Mouse (Mus musculus) testis, adult 2 months (tissue): ENCODE results near the gene Dner.

Experiments used
- CTCF ChIP-seq: fragments of 200-500 bp; IDR thresholded peaks from 2 replicates; pipeline ENCODE4 v1.5.1; 2012; ENCODE audit warnings: low read depth, mild to moderate bottlenecking, inconsistent platforms, low read length, moderate library complexity; ENCODE audit not compliant: control insufficient read depth, insufficient read depth, insufficient replicate concordance
- POLR2A ChIP-seq: fragments of 200-500 bp; IDR thresholded peaks from 2 replicates; pipeline ENCODE4 v1.6.1; 2012; ENCODE audit warnings: low read depth, mild to moderate bottlenecking, inconsistent platforms, low read length, moderate library complexity; ENCODE audit not compliant: control insufficient read depth

- TF ChIP-seq POLR2A (no peak), CTCF (no peak)
Measured at GRCm38 (mm10) chr1:84441419-84441818, 254.6 kb downstream of the Dner start.
